Mouse (Mus musculus): ENCODE results near the gene Trmt11. TPM values are rescaled to one million over a fixed set of nuclear protein-coding genes. Genes with fewer than 3 reads are reported as not detected.
A peak's percentile ranks its signal among the peaks of the same experiment; 100 is the strongest.
"Not testable (repeated sequence)": the region's sequence is repeated elsewhere in the genome, so short reads cannot be mapped to it uniquely, and the experiment has no call there.

Gene Trmt11
- 18.6 and 20.3 TPM in 2 replicates for polyA plus RNA-seq (2016; fragmentation: Nextera tagmentation; extraction: Ambion mirVana)

GRCm38 (mm10) chr10:30600542-30600966 is at the start of gene Trmt11:
TSS of gene Trmt11 (minus strand) at chr10:30600749.
- peak; percentile 94 for ATAC-seq (ENCODE audit: insufficient number of reproducible peaks, low FRiP score)
- Histone ChIP-seq H3K4me3 (peak within 1 kb of the TSS; percentile 85), H3K27ac (ENCODE audit: poor library complexity, severe bottlenecking) (peak within 1 kb of the TSS; percentile 83), H3K27me3 (replicated peaks) (no peaks in the 10 kb centered on the region), H3K4me1 (replicated peaks) (peaks cover 10% of the 10 kb centered on the region), H3K4me2 (peak within 1 kb of the TSS; percentile 85), H3K9me3 (replicated peaks) (no peaks in the 10 kb centered on the region), H3K36me3 (peaks cover 13% of the 10 kb centered on the region), H3K9ac (peak within 1 kb of the TSS; percentile 87)
- 1% methylated on average over 27 of the region's 28 CpGs for WGBS

- H3K9ac ChIP-seq = no peak overlapping the region
- no peaks in the 10 kb centered on the region for H3K27me3 ChIP-seq (replicated peaks)
- ATAC-seq (ENCODE audit: insufficient number of reproducible peaks, low FRiP score) = no peak
- WGBS = 81% methylated on average over 2 of the region's 2 CpGs
- H3K27ac ChIP-seq (ENCODE audit: poor library complexity, severe bottlenecking) = no peak overlapping the region
- H3K4me3 ChIP-seq = no peak overlapping the region
- peaks cover 24% of the 10 kb centered on the region for H3K36me3 ChIP-seq
- H3K4me2 ChIP-seq = no peak overlapping the region
- H3K4me1 ChIP-seq (replicated peaks) = no peaks in the 10 kb centered on the region
- no peaks in the 10 kb centered on the region for H3K9me3 ChIP-seq (replicated peaks)
Observed at GRCm38 (mm10) chr10:30647681-30648080, 47.1 kb upstream of the Trmt11 start.

GRCm38 (mm10) chr10:30638216-30638615 is 37.7 kb upstream of the Trmt11 start:
- ATAC-seq (ENCODE audit: insufficient number of reproducible peaks, low FRiP score) = no peak
- no peaks in the 10 kb centered on the region for H3K9me3 ChIP-seq (replicated peaks)
- H3K9ac ChIP-seq = no peak overlapping the region
- no peak overlapping the region for H3K4me3 ChIP-seq
- H3K36me3 ChIP-seq = no peaks in the 10 kb centered on the region
- 73% methylated on average over 3 of the region's 3 CpGs for WGBS
- no peak overlapping the region for H3K27ac ChIP-seq (ENCODE audit: poor library complexity, severe bottlenecking)
- H3K27me3 ChIP-seq (replicated peaks) = no peaks in the 10 kb centered on the region
- no peak overlapping the region for H3K4me2 ChIP-seq
- no peaks in the 10 kb centered on the region for H3K4me1 ChIP-seq (replicated peaks)

GRCm38 (mm10) chr10:30636474-30637154 is 36.1 kb upstream of the Trmt11 start:
- not testable (repeated sequence) for H3K27ac ChIP-seq (ENCODE audit: poor library complexity, severe bottlenecking); H3K27me3 ChIP-seq (replicated peaks); H3K9ac ChIP-seq; H3K4me3 ChIP-seq; H3K36me3 ChIP-seq; H3K9me3 ChIP-seq (replicated peaks); H3K4me1 ChIP-seq (replicated peaks); H3K4me2 ChIP-seq; ATAC-seq (ENCODE audit: insufficient number of reproducible peaks, low FRiP score)
- 82% methylated on average over 1 of the region's 1 CpGs for WGBS

- Histone ChIP-seq H3K9me3 (replicated peaks) (no peaks in the 10 kb centered on the region), H3K27ac (ENCODE audit: poor library complexity, severe bottlenecking) (no peak overlapping the region), H3K27me3 (replicated peaks) (no peaks in the 10 kb centered on the region), H3K9ac (no peak overlapping the region), H3K4me1 (replicated peaks) (no peaks in the 10 kb centered on the region), H3K4me3 (no peak overlapping the region), H3K36me3 (no peaks in the 10 kb centered on the region), H3K4me2 (no peak overlapping the region)
- WGBS = 90% methylated on average over 1 of the region's 1 CpGs
- no peak for ATAC-seq (ENCODE audit: insufficient number of reproducible peaks, low FRiP score)
Observed at GRCm38 (mm10) chr10:30632718-30633117, 32.2 kb upstream of the Trmt11 start.

GRCm38 (mm10) chr10:30629977-30630376 is 29.4 kb upstream of the Trmt11 start:
- Histone ChIP-seq H3K4me3 (no peak overlapping the region), H3K27me3 (replicated peaks) (no peaks in the 10 kb centered on the region), H3K4me2 (no peak overlapping the region), H3K36me3 (no peaks in the 10 kb centered on the region), H3K4me1 (replicated peaks) (no peaks in the 10 kb centered on the region), H3K9ac (no peak overlapping the region), H3K9me3 (replicated peaks) (no peaks in the 10 kb centered on the region), H3K27ac (ENCODE audit: poor library complexity, severe bottlenecking) (no peak overlapping the region)
- no peak for ATAC-seq (ENCODE audit: insufficient number of reproducible peaks, low FRiP score)

- Histone ChIP-seq H3K9ac (no peak within 1 kb of the TSS), H3K36me3 (no peaks in the 10 kb centered on the region), H3K4me1 (replicated peaks) (no peaks in the 10 kb centered on the region), H3K4me2 (no peak within 1 kb of the TSS), H3K27ac (ENCODE audit: poor library complexity, severe bottlenecking) (no peak within 1 kb of the TSS), H3K27me3 (replicated peaks) (no peaks in the 10 kb centered on the region), H3K4me3 (no peak within 1 kb of the TSS), H3K9me3 (replicated peaks) (no peaks in the 10 kb centered on the region)
- WGBS = 82% methylated on average over 3 of the region's 3 CpGs
- no peak for ATAC-seq (ENCODE audit: insufficient number of reproducible peaks, low FRiP score)
Observed at GRCm38 (mm10) chr10:30629513-30629912, 29.0 kb upstream of the Trmt11 start, which contains the start of gene Hint3. TSS of gene Hint3 (minus strand) at chr10:30629632.

- not testable (repeated sequence) for H3K4me3 ChIP-seq; H3K9me3 ChIP-seq (replicated peaks); H3K27me3 ChIP-seq (replicated peaks); H3K9ac ChIP-seq; H3K4me1 ChIP-seq (replicated peaks); ATAC-seq (ENCODE audit: insufficient number of reproducible peaks, low FRiP score); H3K27ac ChIP-seq (ENCODE audit: poor library complexity, severe bottlenecking); H3K4me2 ChIP-seq; H3K36me3 ChIP-seq
- WGBS = 87% methylated on average over 11 of the region's 11 CpGs
Observed at GRCm38 (mm10) chr10:30628444-30628843, 27.9 kb upstream of the Trmt11 start.

- H3K4me1 ChIP-seq (replicated peaks) = no peaks in the 10 kb centered on the region
- H3K4me3 ChIP-seq = no peak overlapping the region
- no peaks in the 10 kb centered on the region for H3K27me3 ChIP-seq (replicated peaks)
- H3K9me3 ChIP-seq (replicated peaks) = no peaks in the 10 kb centered on the region
- H3K4me2 ChIP-seq = no peak overlapping the region
- WGBS = 43% methylated on average over 1 of the region's 1 CpGs
- no peak for ATAC-seq (ENCODE audit: insufficient number of reproducible peaks, low FRiP score)
- H3K36me3 ChIP-seq = no peaks in the 10 kb centered on the region
- no peak overlapping the region for H3K27ac ChIP-seq (ENCODE audit: poor library complexity, severe bottlenecking)
- H3K9ac ChIP-seq = no peak overlapping the region
Observed at GRCm38 (mm10) chr10:30627548-30627947, 27.0 kb upstream of the Trmt11 start.

GRCm38 (mm10) chr10:30624161-30625019 is 23.8 kb upstream of the Trmt11 start:
- ATAC-seq (ENCODE audit: insufficient number of reproducible peaks, low FRiP score) = no peak
- no peak overlapping the region for H3K27ac ChIP-seq (ENCODE audit: poor library complexity, severe bottlenecking)
- no peak overlapping the region for H3K4me2 ChIP-seq
- H3K4me1 ChIP-seq (replicated peaks) = no peaks in the 10 kb centered on the region
- H3K9ac ChIP-seq = no peak overlapping the region
- H3K36me3 ChIP-seq = no peaks in the 10 kb centered on the region
- H3K4me3 ChIP-seq = no peak overlapping the region
- WGBS = 68% methylated on average over 5 of the region's 5 CpGs
- H3K27me3 ChIP-seq (replicated peaks) = no peaks in the 10 kb centered on the region
- no peaks in the 10 kb centered on the region for H3K9me3 ChIP-seq (replicated peaks)

- ATAC-seq (ENCODE audit: insufficient number of reproducible peaks, low FRiP score) = no peak
- Histone ChIP-seq H3K36me3 (no peaks in the 10 kb centered on the region), H3K4me2 (no peak overlapping the region), H3K4me3 (no peak overlapping the region), H3K9ac (no peak overlapping the region), H3K9me3 (replicated peaks) (no peaks in the 10 kb centered on the region), H3K27ac (ENCODE audit: poor library complexity, severe bottlenecking) (no peak overlapping the region), H3K27me3 (replicated peaks) (no peaks in the 10 kb centered on the region), H3K4me1 (replicated peaks) (no peaks in the 10 kb centered on the region)
Observed at GRCm38 (mm10) chr10:30622928-30623327, 22.4 kb upstream of the Trmt11 start.

All from heart, embryonic 12.5 days (tissue).